ENCODE assay signal across 16 mouse cellular contexts in the genomic region with DNA sequence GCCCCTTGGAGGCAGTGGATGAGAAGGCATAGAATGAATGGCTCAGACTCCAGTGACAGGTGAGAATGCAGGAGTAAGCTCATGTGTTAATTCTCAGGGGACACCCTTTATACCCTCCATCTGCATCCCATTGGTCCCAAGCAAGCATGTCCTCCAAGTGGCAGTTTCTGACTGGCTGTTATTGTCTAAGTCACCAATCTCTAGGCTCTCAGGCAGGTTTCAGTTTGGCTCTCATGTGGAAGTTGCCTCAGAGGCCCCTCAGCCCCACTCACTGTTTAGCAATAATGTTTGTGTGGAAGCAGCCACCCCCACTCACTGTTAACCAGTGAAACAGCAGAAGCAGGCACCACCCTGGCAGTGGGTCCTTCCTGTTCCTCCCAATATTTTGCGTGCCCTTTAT.
DNase-seq lines count a peak whose midpoint lies in the region; ATAC-seq and TF ChIP-seq lines count a peak whose summit lies in the region.
"Had no signal": no experiment of that assay in that cellular context is flagged by ENCODE, and none has a peak within 500 bp of the region (broad histone marks: within the 10 kb centered on the region; RNA-seq: fewer than 3 reads in every experiment).

No protein-coding gene starts in this region.

- no peak overlapping the region for H3K9ac ChIP-seq in lung, embryonic 14.5 days
- H3K9ac ChIP-seq: embryonic facial prominence, embryonic 13.5 days; forebrain, postnatal 0 days had no signal

- no peaks in the 10 kb centered on the region for H3K27me3 ChIP-seq in lung, embryonic 14.5 days (ENCODE audit: insufficient read depth, low read length)
- H3K27me3 ChIP-seq: embryonic facial prominence, embryonic 13.5 days had no signal

- no peak for TF ChIP-seq POLR2A in lung, adult 2 months (IDR thresholded peaks at IDR 0.05; ENCODE audit: borderline replicate concordance, extremely low read depth, low read depth, low read length)

- DNase-seq in lung, embryonic 14.5 days = peak; percentile 2
- DNase-seq in lung, adult 2 months = no peak
- DNase-seq in adrenal gland, postnatal 14 days = peak; percentile 25
- no peak for DNase-seq in layer of hippocampus, adult 9-10 months (ENCODE audit: low spot score)
- DNase-seq in layer of hippocampus, adult 9-11 months = no peak
- DNase-seq: cerebellum, adult 8-10 months; forebrain, postnatal 0 days; heart, adult 11 months; kidney, adult 8-10 months; right cerebral cortex, postnatal 25 days; thymus, postnatal 4 days had no signal

- 68% methylated on average over 1 of the region's 1 CpGs for WGBS in lung, embryonic 14.5 days
- 44% methylated on average over 1 of the region's 1 CpGs for WGBS in lung, adult 2 months

- H3K4me3 ChIP-seq in lung, embryonic 14.5 days (ENCODE audit: low read depth, low read length) = no peak overlapping the region
- H3K4me3 ChIP-seq in lung, adult 2 months (replicated peaks; ENCODE audit: extremely low read depth, low read depth, low read length) = no peak overlapping the region
- H3K4me3 ChIP-seq: embryonic facial prominence, embryonic 13.5 days had no signal

- ATAC-seq in lung, embryonic 14.5 days (ENCODE audit: insufficient read depth) = 0 out of 2 replicates have a peak, but pooled peaks have one; percentile 11
- peak; percentile 98 for ATAC-seq in hematopoietic stem cell, adult 5-6 weeks (replicated peaks in 1 of 2; ENCODE audit: insufficient read depth in 1 of 2, low FRiP score in 2 of 2, low TSS enrichment in 1 of 2, low read depth in 1 of 2, poor library complexity in 2 of 2, severe bottlenecking in 2 of 2)
- peak; percentile 97 for ATAC-seq in megakaryocyte progenitor cell, adult 5-6 weeks (replicated peaks; ENCODE audit: poor library complexity)
- ATAC-seq: forebrain, postnatal 0 days; hindbrain, postnatal 0 days had no signal

- H3K27ac ChIP-seq in lung, embryonic 14.5 days (ENCODE audit: low read depth) = no peak overlapping the region
- H3K27ac ChIP-seq: embryonic facial prominence, embryonic 13.5 days; hindbrain, postnatal 0 days; macrophage had no signal

- no peaks in the 10 kb centered on the region for H3K36me3 ChIP-seq in lung, embryonic 14.5 days (ENCODE audit: insufficient read depth)
- H3K36me3 ChIP-seq: embryonic facial prominence, embryonic 13.5 days had no signal

- TF ChIP-seq CTCF in lung, embryonic 14.5 days (IDR thresholded peaks at IDR 0.05; ENCODE audit: low read depth) = no peak
- TF ChIP-seq CTCF in lung, adult 2 months (IDR thresholded peaks at IDR 0.05; ENCODE audit: insufficient read depth, low read length) = no peak

- H3K4me1 ChIP-seq in lung, embryonic 14.5 days (ENCODE audit: insufficient read depth) = no peaks in the 10 kb centered on the region
- H3K4me1 ChIP-seq in lung, adult 2 months (ENCODE audit: control insufficient read depth, insufficient read depth, low read length) = no peaks in the 10 kb centered on the region
- H3K4me1 ChIP-seq: embryonic facial prominence, embryonic 13.5 days had no signal

- no peaks in the 10 kb centered on the region for H3K9me3 ChIP-seq in lung, embryonic 14.5 days (ENCODE audit: low read depth, low read length)
- H3K9me3 ChIP-seq: embryonic facial prominence, embryonic 13.5 days had no signal

- H3K4me2 ChIP-seq in lung, embryonic 14.5 days = no peak overlapping the region
- H3K4me2 ChIP-seq: embryonic facial prominence, embryonic 13.5 days had no signal

Comparison
In these comparisons a context has a peak if more than half of its experiments do, and no peak if none do; other contexts are left out.
1. DNase-seq: peak in lung, embryonic 14.5 days (single experiment) and adrenal gland, postnatal 14 days (single experiment); none in lung, adult 2 months (single experiment), layer of hippocampus, adult 9-10 months (single experiment) and layer of hippocampus, adult 9-11 months (single experiment).
2. ATAC-seq: peak in every context shown above with its lines; median percentile 98 in hematopoietic stem cell, adult 5-6 weeks; 97 in megakaryocyte progenitor cell, adult 5-6 weeks; 11 in lung, embryonic 14.5 days.